Mouse (Mus musculus): ENCODE measurements around the gene 9130008F23Rik. TPM values are rescaled to one million over a fixed set of nuclear protein-coding genes. Genes with fewer than 3 reads are reported as not detected.

9130008F23Rik gene
- polyA plus RNA-seq, 1 experiment: 1.1 TPM

DNA sequence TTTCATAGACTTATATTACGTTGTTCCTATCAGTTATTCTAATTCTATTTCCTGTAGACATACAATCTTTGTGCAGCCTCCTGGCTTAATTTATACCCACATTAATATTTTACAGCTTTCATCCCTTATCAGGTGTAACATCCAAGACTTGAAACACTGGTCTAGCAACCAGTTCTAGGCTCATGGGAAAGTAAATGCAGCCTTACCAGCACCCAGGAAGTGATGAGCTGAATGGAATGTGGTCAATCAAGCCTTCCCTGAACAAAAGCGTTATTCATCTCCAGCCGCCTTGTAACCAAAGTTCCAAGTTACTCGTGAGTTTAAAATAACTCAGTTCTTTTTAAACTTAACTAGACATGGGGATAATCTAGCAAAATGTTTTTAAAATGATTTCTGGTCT, 4.8 kb upstream of the 9130008F23Rik start:
- Histone ChIP-seq H3K36me3 (replicated peaks; ENCODE audit: low read length) (no peaks in the 10 kb centered on the region), H3K4me1 (peaks cover 30% of the 10 kb centered on the region), H3K9me3 (no peaks in the 10 kb centered on the region), H3K27me3 (replicated peaks) (no peaks in the 10 kb centered on the region), H3K4me3 (replicated peaks) (no peak overlapping the region)
- no peak for TF ChIP-seq GATA1 (IDR thresholded peaks at IDR 0.05; ENCODE audit: borderline replicate concordance, low read length)

DNA sequence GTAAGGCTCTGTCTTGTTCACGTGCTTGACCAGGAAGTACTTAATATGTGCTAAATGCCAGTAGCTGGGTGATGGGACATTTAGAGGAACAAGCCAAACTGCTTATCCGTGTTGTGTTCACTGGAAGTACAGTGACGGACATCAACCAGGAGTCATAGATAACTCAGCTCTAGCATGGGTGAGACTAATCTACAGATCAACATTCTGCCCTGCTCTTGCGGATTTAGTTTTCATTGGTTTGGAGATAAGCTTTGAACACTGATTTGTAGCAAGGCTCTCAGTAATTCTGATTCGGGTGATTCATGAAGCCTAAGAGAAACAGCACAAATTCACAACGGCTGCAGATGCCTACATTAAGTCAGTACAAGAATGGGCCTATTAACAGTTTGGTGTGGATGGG, 1.8 kb upstream of the 9130008F23Rik start:
- Histone ChIP-seq H3K4me3 (replicated peaks) (no peak overlapping the region), H3K9me3 (no peaks in the 10 kb centered on the region), H3K4me1 (peaks cover 36% of the 10 kb centered on the region), H3K27me3 (replicated peaks) (no peaks in the 10 kb centered on the region), H3K36me3 (replicated peaks; ENCODE audit: low read length) (no peaks in the 10 kb centered on the region)
- TF ChIP-seq GATA1 (IDR thresholded peaks at IDR 0.05; ENCODE audit: borderline replicate concordance, low read length): no peak
- no peak for TF ChIP-seq FLI1 (IDR thresholded peaks at IDR 0.05; ENCODE audit: low read length)

DNA sequence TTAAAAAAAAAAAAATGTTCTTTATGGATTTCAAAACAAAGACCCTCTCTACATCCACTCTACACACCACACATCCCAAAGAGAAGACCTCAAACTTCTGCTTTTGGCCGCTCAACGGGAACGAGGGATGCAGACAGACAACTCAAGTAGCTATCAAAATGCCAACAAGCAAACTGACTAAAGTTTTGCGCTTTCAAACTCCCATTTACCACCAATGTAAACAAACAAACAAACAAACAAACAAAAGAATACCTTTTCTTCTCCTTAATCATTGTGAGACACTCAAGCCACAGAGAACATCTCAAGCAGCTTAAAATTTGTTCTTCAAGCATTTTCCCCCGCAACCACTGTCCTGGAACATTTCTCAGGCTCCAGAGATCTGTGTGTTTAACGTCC, 833 bp downstream of the 9130008F23Rik start:
- peak overlapping the region; percentile 100 for H3K4me3 ChIP-seq (replicated peaks)
- H3K4me1 ChIP-seq: peaks cover 58% of the 10 kb centered on the region
- no peak for TF ChIP-seq FLI1 (IDR thresholded peaks at IDR 0.05; ENCODE audit: low read length)
- no peak for TF ChIP-seq GATA1 (IDR thresholded peaks at IDR 0.05; ENCODE audit: borderline replicate concordance, low read length)
- H3K36me3 ChIP-seq (replicated peaks; ENCODE audit: low read length): no peaks in the 10 kb centered on the region
- H3K27me3 ChIP-seq (replicated peaks): no peaks in the 10 kb centered on the region
- no peaks in the 10 kb centered on the region for H3K9me3 ChIP-seq

DNA sequence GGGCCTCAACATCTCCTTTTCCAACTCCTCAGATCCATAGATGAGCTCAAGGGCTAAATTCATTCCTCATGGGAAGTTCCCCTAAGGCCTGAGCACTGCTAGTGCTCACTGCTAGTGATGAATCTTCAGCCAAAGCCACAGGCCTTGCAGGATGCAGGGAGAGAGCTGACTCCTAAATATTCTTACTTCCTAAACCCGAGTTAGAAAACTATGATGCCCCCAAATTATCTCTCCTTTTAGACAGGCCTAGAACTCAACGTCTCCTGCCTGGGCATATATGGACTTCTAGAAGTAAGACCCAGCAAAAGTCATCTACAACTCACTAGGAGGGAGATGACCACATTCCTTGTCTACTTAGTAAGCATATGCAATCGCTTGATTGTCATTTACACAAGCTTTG, 2.6 kb downstream of the 9130008F23Rik start:
- Histone ChIP-seq H3K9me3 (no peaks in the 10 kb centered on the region), H3K4me3 (replicated peaks) (peak overlapping the region; percentile 80), H3K36me3 (replicated peaks; ENCODE audit: low read length) (no peaks in the 10 kb centered on the region), H3K4me1 (peaks cover 72% of the 10 kb centered on the region), H3K27me3 (replicated peaks) (no peaks in the 10 kb centered on the region)
- TF ChIP-seq GATA1 (IDR thresholded peaks at IDR 0.05; ENCODE audit: borderline replicate concordance, low read length) (no peak), FLI1 (IDR thresholded peaks at IDR 0.05; ENCODE audit: low read length) (no peak)

DNA sequence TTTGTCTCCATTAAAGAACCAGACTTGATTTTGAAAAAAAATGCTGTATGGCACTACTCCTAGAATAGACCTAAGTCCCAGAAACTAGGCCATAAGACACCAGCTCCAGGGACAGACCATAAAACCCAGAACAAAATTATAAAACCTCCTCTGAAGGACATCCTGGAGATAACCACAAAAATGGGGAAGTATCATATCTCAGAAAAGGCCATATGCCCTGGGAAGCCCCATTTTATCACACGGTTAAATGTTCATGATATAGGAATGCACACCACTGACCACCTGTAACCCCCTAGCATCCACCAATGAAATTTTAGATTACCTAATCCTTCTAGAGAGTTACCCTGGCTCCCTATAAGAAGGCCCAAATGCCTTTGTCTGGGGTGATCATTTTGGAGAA, 4.8 kb downstream of the 9130008F23Rik start:
- no peak overlapping the region for H3K4me3 ChIP-seq (replicated peaks)
- TF ChIP-seq FLI1 (IDR thresholded peaks at IDR 0.05; ENCODE audit: low read length) (no peak), GATA1 (IDR thresholded peaks at IDR 0.05; ENCODE audit: borderline replicate concordance, low read length) (no peak)
- no peaks in the 10 kb centered on the region for H3K36me3 ChIP-seq (replicated peaks; ENCODE audit: low read length)
- H3K4me1 ChIP-seq: peaks cover 62% of the 10 kb centered on the region
- H3K27me3 ChIP-seq (replicated peaks): no peaks in the 10 kb centered on the region
- H3K9me3 ChIP-seq: no peaks in the 10 kb centered on the region

DNA sequence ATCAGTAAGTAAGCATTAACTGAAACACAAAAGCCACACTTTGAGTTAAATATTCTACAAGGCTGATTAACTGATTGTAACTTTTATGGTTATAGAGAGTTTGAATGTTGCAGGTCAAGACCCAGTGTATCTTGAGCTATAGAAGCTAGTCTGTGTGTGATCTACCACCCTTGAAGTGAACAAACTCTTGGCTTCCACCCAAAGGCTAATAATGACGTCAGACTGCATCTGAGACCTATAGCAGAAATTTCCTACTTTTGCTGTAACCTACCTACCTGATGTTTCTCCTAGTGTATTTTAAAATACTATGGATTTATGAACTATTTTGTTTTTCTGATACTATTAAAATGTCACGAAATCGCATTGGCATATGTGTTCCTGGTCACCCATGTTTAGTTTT, 5.7 kb downstream of the 9130008F23Rik start:
- no peak overlapping the region for H3K4me3 ChIP-seq (replicated peaks)
- peaks cover 59% of the 10 kb centered on the region for H3K4me1 ChIP-seq
- no peak for TF ChIP-seq GATA1 (IDR thresholded peaks at IDR 0.05; ENCODE audit: borderline replicate concordance, low read length)
- TF ChIP-seq FLI1 (IDR thresholded peaks at IDR 0.05; ENCODE audit: low read length): no peak
- no peaks in the 10 kb centered on the region for H3K36me3 ChIP-seq (replicated peaks; ENCODE audit: low read length)
- no peaks in the 10 kb centered on the region for H3K9me3 ChIP-seq
- no peaks in the 10 kb centered on the region for H3K27me3 ChIP-seq (replicated peaks)

DNA sequence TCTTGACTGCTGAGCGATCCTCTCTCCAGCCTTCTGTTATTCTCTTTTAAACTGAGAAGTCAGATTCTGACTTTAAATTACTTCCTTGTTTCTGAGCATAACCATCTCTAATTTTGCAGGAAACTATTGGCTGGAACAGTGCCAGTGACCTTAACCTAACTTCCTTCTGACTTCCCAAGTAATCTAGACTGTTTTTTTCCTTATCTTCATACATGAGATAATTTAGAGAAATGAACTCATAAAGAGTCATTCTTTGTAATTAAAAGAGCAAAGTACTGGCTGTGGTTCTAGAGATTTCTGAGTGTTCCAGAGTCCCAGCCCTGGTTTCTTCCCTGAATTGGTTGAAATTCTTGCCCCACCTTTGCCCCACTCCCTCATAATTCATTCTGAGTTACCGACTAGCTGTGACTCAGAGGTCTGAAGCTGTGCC, 6.8 kb downstream of the 9130008F23Rik start:
- H3K4me3 ChIP-seq (replicated peaks): no peak overlapping the region
- peaks cover 62% of the 10 kb centered on the region for H3K4me1 ChIP-seq
- H3K36me3 ChIP-seq (replicated peaks; ENCODE audit: low read length): no peaks in the 10 kb centered on the region
- TF ChIP-seq GATA1 (IDR thresholded peaks at IDR 0.05; ENCODE audit: borderline replicate concordance, low read length): no peak
- no peak for TF ChIP-seq FLI1 (IDR thresholded peaks at IDR 0.05; ENCODE audit: low read length)
- H3K9me3 ChIP-seq: no peaks in the 10 kb centered on the region
- H3K27me3 ChIP-seq (replicated peaks): no peaks in the 10 kb centered on the region

DNA sequence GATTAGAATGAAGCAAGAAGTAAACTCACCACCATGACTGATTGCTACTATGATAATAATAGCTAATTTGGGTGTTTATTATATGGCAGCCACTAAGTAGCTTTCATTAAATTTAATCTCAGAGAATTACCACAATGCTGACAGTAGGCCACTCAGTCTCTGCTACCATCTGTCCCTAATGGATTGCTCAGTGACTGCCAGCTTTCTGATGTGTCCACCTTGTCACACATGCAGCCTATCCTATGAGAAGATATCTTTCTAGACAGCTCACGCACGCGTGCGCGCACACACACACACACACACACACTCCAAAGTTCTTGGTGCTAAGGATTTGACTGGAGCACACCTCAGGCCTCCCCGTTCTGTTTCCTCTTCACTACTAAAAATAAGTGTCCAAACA, 7.7 kb downstream of the 9130008F23Rik start:
- Histone ChIP-seq H3K36me3 (replicated peaks; ENCODE audit: low read length) (no peaks in the 10 kb centered on the region), H3K4me1 (peaks cover 54% of the 10 kb centered on the region), H3K9me3 (no peaks in the 10 kb centered on the region), H3K4me3 (replicated peaks) (no peak overlapping the region), H3K27me3 (replicated peaks) (no peaks in the 10 kb centered on the region)
- no peak for TF ChIP-seq FLI1 (IDR thresholded peaks at IDR 0.05; ENCODE audit: low read length)
- TF ChIP-seq GATA1 (IDR thresholded peaks at IDR 0.05; ENCODE audit: borderline replicate concordance, low read length): no peak

DNA sequence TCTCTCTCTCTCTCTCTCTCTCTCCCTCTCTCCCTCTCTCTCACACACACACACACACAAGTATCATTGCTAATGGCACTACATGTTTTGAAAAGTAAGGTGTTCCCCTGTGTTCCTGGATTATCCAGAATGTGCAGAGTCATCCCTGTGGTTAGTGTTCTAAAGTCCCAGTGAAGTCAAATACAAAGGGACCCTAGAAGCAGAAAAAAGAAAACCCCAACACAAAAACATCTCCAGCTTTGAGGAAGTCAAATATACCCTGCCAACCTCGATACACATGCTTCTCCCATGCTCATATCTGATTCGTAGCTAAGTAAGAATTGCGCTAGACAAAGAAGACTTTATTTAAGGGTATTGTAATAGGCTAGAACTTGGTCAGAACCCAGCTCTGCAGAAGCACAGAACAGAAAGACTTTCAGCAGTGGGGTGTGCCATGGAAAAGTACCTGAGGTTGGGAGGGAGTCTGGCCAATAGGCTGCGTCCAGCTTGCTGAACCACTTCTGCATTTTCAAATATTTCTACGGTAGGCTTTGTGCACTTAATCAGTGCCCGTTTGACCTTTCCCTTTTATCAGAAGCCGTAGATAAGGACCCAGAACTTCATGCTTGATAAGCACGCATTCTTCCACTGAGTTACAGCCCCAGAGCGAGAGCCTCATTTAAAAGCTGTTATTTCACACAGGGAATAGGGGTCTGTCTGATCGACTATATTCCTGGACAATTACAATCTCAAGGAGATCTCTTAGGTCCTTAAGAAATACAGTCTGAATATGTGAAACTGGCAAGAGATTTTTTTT, 11.2 kb downstream of the 9130008F23Rik start:
- Histone ChIP-seq H3K4me3 (replicated peaks) (peak overlapping the region; percentile 34), H3K27me3 (replicated peaks) (no peaks in the 10 kb centered on the region), H3K36me3 (replicated peaks; ENCODE audit: low read length) (no peaks in the 10 kb centered on the region), H3K9me3 (no peaks in the 10 kb centered on the region), H3K4me1 (peaks cover 23% of the 10 kb centered on the region)
- TF ChIP-seq GATA1 (IDR thresholded peaks at IDR 0.05; ENCODE audit: borderline replicate concordance, low read length) (no peak), FLI1 (IDR thresholded peaks at IDR 0.05; ENCODE audit: low read length) (no peak)

DNA sequence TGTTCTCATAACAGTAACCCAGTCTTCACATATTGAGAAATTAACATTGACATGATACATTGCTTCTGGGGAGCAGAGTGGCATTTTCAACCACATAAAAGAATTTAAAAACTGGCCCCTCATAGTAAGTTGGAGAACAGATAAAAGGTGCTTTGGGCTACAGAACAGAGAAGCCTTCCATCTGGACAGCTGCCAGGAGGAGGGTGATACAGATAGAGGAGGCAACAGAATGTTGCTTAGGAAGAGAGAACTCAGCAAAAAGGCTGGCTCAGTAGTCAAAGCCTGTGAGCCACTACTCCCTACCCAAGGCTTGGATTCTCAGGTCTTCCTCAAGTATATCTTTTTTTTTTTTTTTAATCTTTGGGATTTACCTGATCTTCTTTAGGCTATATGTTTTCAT, 25.3 kb downstream of the 9130008F23Rik start:
- H3K4me1 ChIP-seq: no peaks in the 10 kb centered on the region
- no peaks in the 10 kb centered on the region for H3K36me3 ChIP-seq (replicated peaks; ENCODE audit: low read length)
- no peak for TF ChIP-seq FLI1 (IDR thresholded peaks at IDR 0.05; ENCODE audit: low read length)
- TF ChIP-seq GATA1 (IDR thresholded peaks at IDR 0.05; ENCODE audit: borderline replicate concordance, low read length): no peak
- no peaks in the 10 kb centered on the region for H3K9me3 ChIP-seq
- no peaks in the 10 kb centered on the region for H3K27me3 ChIP-seq (replicated peaks)
- no peak overlapping the region for H3K4me3 ChIP-seq (replicated peaks)
